Mouse (Mus musculus) CD4-positive naive resting alpha-beta T cell, adult 57 days (primary cell): Measurements from ENCODE around the gene Gm10775. TPM values are rescaled to one million over a fixed set of nuclear protein-coding genes. Genes with fewer than 3 reads are reported as not detected.

ENCODE experiments used
- total RNA-seq: library from RNA; stranded (reverse); gene quantifications from one replicate; pipeline ENCODE4 v1.2.4, GENCODE M21; 2023

Gene Gm10775
- total RNA-seq = not detected

GRCm38 (mm10) chr13:65259239-65259638 is at the start of gene Gm10775:
Gene Gm10775 (plus strand): TSS chr13:65259539.

GRCm38 (mm10) chr13:65278383-65279341 is 19.3 kb downstream of the Gm10775 start, which contains the start of gene Zfp369:
Gene Zfp369 (plus strand): TSS chr13:65278814.

Other genes starting within 250 kb of the Gm10775 start
- not detected for gene Spata31d1c, start 226.5 kb upstream of the Gm10775 start, total RNA-seq
- gene Prss47, start 206.8 kb upstream of the Gm10775 start, total RNA-seq = not detected
- gene Mfsd14b, start 146.6 kb upstream of the Gm10775 start, total RNA-seq = 34.1 TPM
- not detected for gene Olfr465-ps1, start 121.5 kb upstream of the Gm10775 start, total RNA-seq
- not detected for gene Olfr466, start 109.3 kb upstream of the Gm10775 start, total RNA-seq
- not detected for gene Nlrp4f, start 53.6 kb upstream of the Gm10775 start, total RNA-seq
- gene Zfp369, start 19.3 kb downstream of the Gm10775 start, total RNA-seq = 55.5 TPM